Mouse (Mus musculus) liver (tissue): ENCODE results near the gene Plekho1.
"Not testable (repeated sequence)": the region's sequence is repeated elsewhere in the genome, so short reads cannot be mapped to it uniquely, and the experiment has no call there.

Source experiments
- DNase-seq: peaks from one replicate; pipeline ENCODE4 v3.0.0-alpha.2; 2020; ENCODE audit warnings: mixed read lengths

The Plekho1 gene

GRCm38 (mm10) chr3:95978265-95978664 lies 17.5 kb downstream of the Plekho1 start:
- no peak for DNase-seq

GRCm38 (mm10) chr3:95977587-95977986 lies 18.2 kb downstream of the Plekho1 start:
- DNase-seq: not testable (repeated sequence)

GRCm38 (mm10) chr3:95977079-95977478 lies 18.7 kb downstream of the Plekho1 start:
- DNase-seq: no peak

- peak; percentile 44 for DNase-seq
Observed at GRCm38 (mm10) chr3:95972873-95973634, 22.7 kb downstream of the Plekho1 start.

GRCm38 (mm10) chr3:95972251-95972872 lies 23.4 kb downstream of the Plekho1 start:
- no peak for DNase-seq

- not testable (repeated sequence) for DNase-seq
Observed at GRCm38 (mm10) chr3:95970661-95971060, 25.1 kb downstream of the Plekho1 start.

GRCm38 (mm10) chr3:95969277-95969676 lies 26.5 kb downstream of the Plekho1 start:
- no peak for DNase-seq

- DNase-seq: no peak
Observed at GRCm38 (mm10) chr3:95965518-95966451, 30.0 kb downstream of the Plekho1 start.

GRCm38 (mm10) chr3:95963681-95964080 lies 32.1 kb downstream of the Plekho1 start:
- DNase-seq: peak; percentile 33

- DNase-seq: no peak
Observed at GRCm38 (mm10) chr3:95963230-95963629, 32.6 kb downstream of the Plekho1 start.

GRCm38 (mm10) chr3:95962182-95962581 lies 33.6 kb downstream of the Plekho1 start:
- not testable (repeated sequence) for DNase-seq

GRCm38 (mm10) chr3:95959807-95960206 lies 36.0 kb downstream of the Plekho1 start:
- DNase-seq: no peak

- peak; percentile 25 for DNase-seq
Observed at GRCm38 (mm10) chr3:95959082-95959481, 36.7 kb downstream of the Plekho1 start.

- DNase-seq: no peak
Observed at GRCm38 (mm10) chr3:95957359-95958148, 38.2 kb downstream of the Plekho1 start.

- DNase-seq: no peak
Observed at GRCm38 (mm10) chr3:95955318-95955717, 40.5 kb downstream of the Plekho1 start.

- not testable (repeated sequence) for DNase-seq
Observed at GRCm38 (mm10) chr3:95954648-95955173, 41.1 kb downstream of the Plekho1 start.

- no peak for DNase-seq
Observed at GRCm38 (mm10) chr3:95953522-95953921, 42.3 kb downstream of the Plekho1 start.

- no peak for DNase-seq
Observed at GRCm38 (mm10) chr3:95953023-95953422, 42.8 kb downstream of the Plekho1 start.

- DNase-seq: not testable (repeated sequence)
Observed at GRCm38 (mm10) chr3:95951566-95951965, 44.2 kb downstream of the Plekho1 start.

- peak; percentile 90 for DNase-seq
Observed at GRCm38 (mm10) chr3:95950763-95951551, 44.8 kb downstream of the Plekho1 start.

GRCm38 (mm10) chr3:95948325-95948724 lies 47.5 kb downstream of the Plekho1 start:
- no peak for DNase-seq
